Mouse (Mus musculus): ENCODE data around the gene Pts. TPM values are rescaled to one million over a fixed set of nuclear protein-coding genes. Genes with fewer than 3 reads are reported as not detected.

Pts gene
- polyA plus RNA-seq, 1 experiment from 2014 or later, result 94.1 TPM

GRCm38 (mm10) chr9:50554241-50555093, 25.9 kb upstream of the Pts start, which contains the start of gene Il18:
Il18 (plus strand) TSS chr9:50554827.
- 14% methylated on average over 12 of the region's 12 CpGs for WGBS
- Histone ChIP-seq H3K4me3 (replicated peaks; ENCODE audit: low read length) (peak within 1 kb of the TSS; percentile 37), H3K27me3 (replicated peaks; ENCODE audit: control insufficient read depth, insufficient read depth, low read length) (no peaks in the 10 kb centered on the region), H3K36me3 (ENCODE audit: control insufficient read depth, insufficient read depth) (no peaks in the 10 kb centered on the region), H3K9ac (replicated peaks; ENCODE audit: low read depth, low read length) (peak within 1 kb of the TSS; percentile 59), H3K27ac (ENCODE audit: low read length) (peak within 1 kb of the TSS; percentile 79), H3K9me3 (ENCODE audit: control insufficient read depth, low read length) (no peaks in the 10 kb centered on the region), H3K4me2 (ENCODE audit: low read length) (peak within 1 kb of the TSS; percentile 53), H3K4me1 (replicated peaks; ENCODE audit: control insufficient read depth, insufficient read depth, low read length) (peaks cover 13% of the 10 kb centered on the region)
- ATAC-seq, result peak; percentile 99

GRCm38 (mm10) chr9:50553547-50553946, 25.0 kb upstream of the Pts start:
- Histone ChIP-seq H3K36me3 (ENCODE audit: control insufficient read depth, insufficient read depth) (no peaks in the 10 kb centered on the region), H3K4me1 (replicated peaks; ENCODE audit: control insufficient read depth, insufficient read depth, low read length) (peaks cover 13% of the 10 kb centered on the region), H3K4me2 (ENCODE audit: low read length) (no peak overlapping the region), H3K27ac (ENCODE audit: low read length) (no peak overlapping the region), H3K9me3 (ENCODE audit: control insufficient read depth, low read length) (no peaks in the 10 kb centered on the region), H3K27me3 (replicated peaks; ENCODE audit: control insufficient read depth, insufficient read depth, low read length) (no peaks in the 10 kb centered on the region), H3K9ac (replicated peaks; ENCODE audit: low read depth, low read length) (no peak overlapping the region), H3K4me3 (replicated peaks; ENCODE audit: low read length) (no peak overlapping the region)
- no peak for ATAC-seq
- WGBS, result 95% methylated on average over 2 of the region's 2 CpGs

- H3K27me3 ChIP-seq (replicated peaks; ENCODE audit: control insufficient read depth, insufficient read depth, low read length), result no peaks in the 10 kb centered on the region
- H3K4me3 ChIP-seq (replicated peaks; ENCODE audit: low read length), result no peak overlapping the region
- H3K9ac ChIP-seq (replicated peaks; ENCODE audit: low read depth, low read length), result no peak overlapping the region
- ATAC-seq, result no peak
- peaks cover 13% of the 10 kb centered on the region for H3K4me1 ChIP-seq (replicated peaks; ENCODE audit: control insufficient read depth, insufficient read depth, low read length)
- no peak overlapping the region for H3K4me2 ChIP-seq (ENCODE audit: low read length)
- H3K27ac ChIP-seq (ENCODE audit: low read length), result no peak overlapping the region
- H3K9me3 ChIP-seq (ENCODE audit: control insufficient read depth, low read length), result no peaks in the 10 kb centered on the region
- 87% methylated on average over 5 of the region's 5 CpGs for WGBS
- no peaks in the 10 kb centered on the region for H3K36me3 ChIP-seq (ENCODE audit: control insufficient read depth, insufficient read depth)
Measured at GRCm38 (mm10) chr9:50552206-50552605, 23.7 kb upstream of the Pts start.

GRCm38 (mm10) chr9:50548936-50549335, 20.4 kb upstream of the Pts start:
- Histone ChIP-seq H3K9ac (replicated peaks; ENCODE audit: low read depth, low read length) (no peak overlapping the region), H3K4me2 (ENCODE audit: low read length) (no peak overlapping the region), H3K27ac (ENCODE audit: low read length) (no peak overlapping the region), H3K4me1 (replicated peaks; ENCODE audit: control insufficient read depth, insufficient read depth, low read length) (peaks cover under 1% of the 10 kb centered on the region; the same call in 1 of the 2 replicates), H3K27me3 (replicated peaks; ENCODE audit: control insufficient read depth, insufficient read depth, low read length) (no peaks in the 10 kb centered on the region), H3K9me3 (ENCODE audit: control insufficient read depth, low read length) (no peaks in the 10 kb centered on the region), H3K4me3 (replicated peaks; ENCODE audit: low read length) (no peak overlapping the region), H3K36me3 (ENCODE audit: control insufficient read depth, insufficient read depth) (no peaks in the 10 kb centered on the region)
- no peak for ATAC-seq
- WGBS, result 85% methylated on average over 4 of the region's 4 CpGs

- no peaks in the 10 kb centered on the region for H3K9me3 ChIP-seq (ENCODE audit: control insufficient read depth, low read length)
- H3K4me1 ChIP-seq (replicated peaks; ENCODE audit: control insufficient read depth, insufficient read depth, low read length), result no peaks in the 10 kb centered on the region
- H3K27ac ChIP-seq (ENCODE audit: low read length), result no peak overlapping the region
- no peaks in the 10 kb centered on the region for H3K27me3 ChIP-seq (replicated peaks; ENCODE audit: control insufficient read depth, insufficient read depth, low read length)
- H3K9ac ChIP-seq (replicated peaks; ENCODE audit: low read depth, low read length), result no peak overlapping the region
- ATAC-seq, result no peak
- no peaks in the 10 kb centered on the region for H3K36me3 ChIP-seq (ENCODE audit: control insufficient read depth, insufficient read depth)
- no peak overlapping the region for H3K4me2 ChIP-seq (ENCODE audit: low read length)
- WGBS, result 73% methylated on average over 5 of the region's 5 CpGs
- H3K4me3 ChIP-seq (replicated peaks; ENCODE audit: low read length), result no peak overlapping the region
Measured at GRCm38 (mm10) chr9:50547859-50548478, 19.4 kb upstream of the Pts start.

- H3K27me3 ChIP-seq (replicated peaks; ENCODE audit: control insufficient read depth, insufficient read depth, low read length), result no peaks in the 10 kb centered on the region
- ATAC-seq, result no peak
- peaks cover 4% of the 10 kb centered on the region; the same call in 1 of the 2 replicates for H3K4me1 ChIP-seq (replicated peaks; ENCODE audit: control insufficient read depth, insufficient read depth, low read length)
- no peak overlapping the region for H3K4me2 ChIP-seq (ENCODE audit: low read length)
- H3K27ac ChIP-seq (ENCODE audit: low read length), result no peak overlapping the region
- no peaks in the 10 kb centered on the region for H3K36me3 ChIP-seq (ENCODE audit: control insufficient read depth, insufficient read depth)
- no peak overlapping the region for H3K4me3 ChIP-seq (replicated peaks; ENCODE audit: low read length)
- 72% methylated on average over 9 of the region's 9 CpGs for WGBS
- no peaks in the 10 kb centered on the region for H3K9me3 ChIP-seq (ENCODE audit: control insufficient read depth, low read length)
- no peak overlapping the region for H3K9ac ChIP-seq (replicated peaks; ENCODE audit: low read depth, low read length)
Measured at GRCm38 (mm10) chr9:50542401-50542800, 13.9 kb upstream of the Pts start.

- H3K9me3 ChIP-seq (ENCODE audit: control insufficient read depth, low read length), result no peaks in the 10 kb centered on the region
- H3K9ac ChIP-seq (replicated peaks; ENCODE audit: low read depth, low read length), result no peak overlapping the region
- H3K36me3 ChIP-seq (ENCODE audit: control insufficient read depth, insufficient read depth), result no peaks in the 10 kb centered on the region
- WGBS, result 35% methylated on average over 7 of the region's 7 CpGs
- no peak overlapping the region for H3K4me3 ChIP-seq (replicated peaks; ENCODE audit: low read length)
- H3K4me1 ChIP-seq (replicated peaks; ENCODE audit: control insufficient read depth, insufficient read depth, low read length), result peaks cover 4% of the 10 kb centered on the region; the same call in 1 of the 2 replicates
- H3K27me3 ChIP-seq (replicated peaks; ENCODE audit: control insufficient read depth, insufficient read depth, low read length), result no peaks in the 10 kb centered on the region
- ATAC-seq, result no peak
- peak overlapping the region; percentile 23 for H3K4me2 ChIP-seq (ENCODE audit: low read length)
- H3K27ac ChIP-seq (ENCODE audit: low read length), result no peak overlapping the region
Measured at GRCm38 (mm10) chr9:50540170-50540569, 11.6 kb upstream of the Pts start.

- H3K27ac ChIP-seq (ENCODE audit: low read length), result no peak overlapping the region
- H3K4me3 ChIP-seq (replicated peaks; ENCODE audit: low read length), result no peak overlapping the region
- no peaks in the 10 kb centered on the region for H3K36me3 ChIP-seq (ENCODE audit: control insufficient read depth, insufficient read depth)
- H3K9ac ChIP-seq (replicated peaks; ENCODE audit: low read depth, low read length), result no peak overlapping the region
- H3K4me2 ChIP-seq (ENCODE audit: low read length), result no peak overlapping the region
- no peaks in the 10 kb centered on the region for H3K27me3 ChIP-seq (replicated peaks; ENCODE audit: control insufficient read depth, insufficient read depth, low read length)
- 89% methylated on average over 4 of the region's 4 CpGs for WGBS
- peaks cover 4% of the 10 kb centered on the region; the same call in 1 of the 2 replicates for H3K4me1 ChIP-seq (replicated peaks; ENCODE audit: control insufficient read depth, insufficient read depth, low read length)
- no peaks in the 10 kb centered on the region for H3K9me3 ChIP-seq (ENCODE audit: control insufficient read depth, low read length)
- no peak for ATAC-seq
Measured at GRCm38 (mm10) chr9:50537295-50537694, 8.8 kb upstream of the Pts start.

GRCm38 (mm10) chr9:50536603-50537135, 8.1 kb upstream of the Pts start:
- no peaks in the 10 kb centered on the region for H3K9me3 ChIP-seq (ENCODE audit: control insufficient read depth, low read length)
- H3K36me3 ChIP-seq (ENCODE audit: control insufficient read depth, insufficient read depth), result no peaks in the 10 kb centered on the region
- no peaks in the 10 kb centered on the region for H3K27me3 ChIP-seq (replicated peaks; ENCODE audit: control insufficient read depth, insufficient read depth, low read length)
- peaks cover 4% of the 10 kb centered on the region; the same call in 1 of the 2 replicates for H3K4me1 ChIP-seq (replicated peaks; ENCODE audit: control insufficient read depth, insufficient read depth, low read length)
- H3K4me3 ChIP-seq (replicated peaks; ENCODE audit: low read length), result no peak overlapping the region
- H3K4me2 ChIP-seq (ENCODE audit: low read length), result no peak overlapping the region
- no peak overlapping the region for H3K27ac ChIP-seq (ENCODE audit: low read length)
- no peak overlapping the region for H3K9ac ChIP-seq (replicated peaks; ENCODE audit: low read depth, low read length)
- WGBS, result 83% methylated on average over 7 of the region's 7 CpGs
- ATAC-seq, result no peak

Data from forebrain, embryonic 16.5 days (tissue).